9 mouse cellular contexts compared by ENCODE assay signal in genomic region chr1:133492986-133493741, GRCm38 (mm10).
DNase-seq lines count a peak whose midpoint lies in the region; ATAC-seq and TF ChIP-seq lines count a peak whose summit lies in the region.
"Had no signal": no experiment of that assay in that cellular context is flagged by ENCODE, and none has a peak within 500 bp of the region (broad histone marks: within the 10 kb centered on the region; RNA-seq: fewer than 3 reads in every experiment).

No protein-coding gene starts in this region.

- H3K27me3 ChIP-seq in hindbrain, embryonic 15.5 days, result no peaks in the 10 kb centered on the region
- H3K27me3 ChIP-seq in small intestine, adult 2 months (ENCODE audit: control insufficient read depth, insufficient read depth, low read length), result no peaks in the 10 kb centered on the region
- H3K27me3 ChIP-seq: Patski had no signal

- H3K9ac ChIP-seq in hindbrain, embryonic 15.5 days, result peak overlapping the region; percentile 45

- WGBS in bone marrow, adult 2 months, result 5% methylated on average over 29 of the region's 29 CpGs
- WGBS in hindbrain, embryonic 15.5 days, result 2% methylated on average over 29 of the region's 29 CpGs
- 6% methylated on average over 29 of the region's 29 CpGs for WGBS in small intestine, adult 2 months

- peak overlapping the region; percentile 19; the same call in 1 of the 2 replicates for H3K27ac ChIP-seq in bone marrow, adult 2 months (ENCODE audit: control insufficient read depth, insufficient read depth, low read depth, low read length, poor library complexity)
- H3K27ac ChIP-seq in hindbrain, embryonic 15.5 days (replicated peaks), result peak overlapping the region; percentile 82
- H3K27ac ChIP-seq in small intestine, adult 2 months (ENCODE audit: insufficient read depth, low read depth, low read length), result no peak overlapping the region

- H3K4me2 ChIP-seq in hindbrain, embryonic 15.5 days, result peak overlapping the region; percentile 68

- H3K4me1 ChIP-seq in bone marrow, adult 2 months (ENCODE audit: control insufficient read depth, insufficient read depth, low read length), result no peaks in the 10 kb centered on the region
- H3K4me1 ChIP-seq in hindbrain, embryonic 15.5 days (replicated peaks), result peaks cover 23% of the 10 kb centered on the region
- H3K4me1 ChIP-seq in small intestine, adult 2 months (ENCODE audit: control insufficient read depth, insufficient read depth, insufficient read length, low read length), result peaks cover 6% of the 10 kb centered on the region

- intact Hi-C loops in left cerebral cortex, postnatal 25 days (cut with DNase I), result loop anchor here (2.0 to 5.0 kb wide), 3 partner anchors 46 to 106 kb away; no protein-coding TSS in a partner anchor

- H3K9me3 ChIP-seq in hindbrain, embryonic 15.5 days, result no peaks in the 10 kb centered on the region

- peak overlapping the region; percentile 15 for H3K4me3 ChIP-seq in bone marrow, adult 2 months (replicated peaks; ENCODE audit: control insufficient read depth, low read depth, low read length)
- peak overlapping the region; percentile 32 for H3K4me3 ChIP-seq in hindbrain, embryonic 15.5 days
- peak overlapping the region; percentile 42 for H3K4me3 ChIP-seq in small intestine, adult 2 months (ENCODE audit: low read depth, low read length)

- TF ChIP-seq CTCF in bone marrow, adult 2 months (IDR thresholded peaks at IDR 0.05; ENCODE audit: control insufficient read depth, insufficient read depth, low read length), result no peak
- no peak for TF ChIP-seq CTCF in small intestine, adult 2 months (IDR thresholded peaks at IDR 0.05; ENCODE audit: extremely low read depth, insufficient read length, insufficient replicate concordance, low read depth, low read length)

- H3K36me3 ChIP-seq in hindbrain, embryonic 15.5 days, result no peaks in the 10 kb centered on the region
- H3K36me3 ChIP-seq in small intestine, adult 2 months (ENCODE audit: control insufficient read depth, insufficient read depth, low read length), result no peaks in the 10 kb centered on the region

- DNase-seq in B cell, adult 2 months, result peak; percentile 12 to 17
- DNase-seq in gastrocnemius, postnatal 10 days, result peak; percentile 33
- peak; percentile 3 to 4 for DNase-seq in left cerebral cortex, postnatal 25 days (ENCODE audit: low spot score in 2 of 2)
- DNase-seq in urinary bladder, postnatal 25 days (ENCODE audit: low spot score), result no peak

- peak; percentile 74 for ATAC-seq in hindbrain, embryonic 15.5 days (ENCODE audit: low FRiP score, low read depth)
- ATAC-seq in megakaryocyte, adult 5-6 weeks (ENCODE audit: poor library complexity, severe bottlenecking), result peak; percentile 84
- ATAC-seq: Patski had no signal

- no peak for TF ChIP-seq POLR2A in bone marrow, adult 2 months (IDR thresholded peaks at IDR 0.05; ENCODE audit: borderline replicate concordance, control insufficient read depth, low read depth, low read length)
- no peak for TF ChIP-seq POLR2A in small intestine, adult 2 months (IDR thresholded peaks at IDR 0.05; ENCODE audit: low read depth, low read length)
